Mouse (Mus musculus) gastrocnemius, postnatal 4 days (tissue): Measurements from ENCODE around the gene Bag1. TPM values are rescaled to one million over a fixed set of nuclear protein-coding genes. Genes with fewer than 3 reads are reported as not detected.

Experiments used
- DNase-seq, 2 experiments: peaks; one replicate each; pipeline ENCODE4 v3.0.0; 2021 to 2022; ENCODE audit warnings: low spot score in 2 of 2, mixed read lengths in 2 of 2
- microRNA-seq: library from miRNA; unstranded; fragments of <30 nt; microRNA quantifications from one replicate; pipeline ENCODE4 v1.2.0, GENCODE M21; 2021
- total RNA-seq, 2 experiments: library from RNA; stranded (reverse); gene quantifications; 2 replicates each; pipeline ENCODE4 v1.2.3; 2021

Bag1 gene
- total RNA-seq, 2 experiments from 2014 or later, result 174 to 190 TPM

GRCm38 (mm10) chr4:40891206-40891605, 56.9 kb downstream of the Bag1 start:
- DNase-seq, result no peak

GRCm38 (mm10) chr4:40889983-40890382, 58.1 kb downstream of the Bag1 start:
- no peak for DNase-seq

GRCm38 (mm10) chr4:40889252-40889651, 58.8 kb downstream of the Bag1 start:
- DNase-seq, result no peak

- no peak for DNase-seq
Observed at GRCm38 (mm10) chr4:40888839-40889238, 59.3 kb downstream of the Bag1 start.

Small RNA genes lying within 50 kb of the gene (microRNA-seq; reads per million reads assigned to microRNA genes)
- not detected for gene Mir3094

Other genes with a start within 250 kb of the Bag1 start
- 10 to 100 TPM; 18.9 to 20.9 TPM for gene Aptx, start 245.1 kb downstream of the Bag1 start, total RNA-seq
- gene Dnaja1, start 226.1 kb downstream of the Bag1 start, total RNA-seq, result 100 to 1,000 TPM; 102 to 123 TPM
- gene Smu1, start 190.4 kb downstream of the Bag1 start, total RNA-seq, result 10 to 100 TPM; 45.3 to 47.3 TPM
- gene B4galt1, start 94.3 kb downstream of the Bag1 start, total RNA-seq, result 10 to 100 TPM; 89.0 to 91.4 TPM
- gene Spink4, start 28.2 kb downstream of the Bag1 start, total RNA-seq, result not detected
- 10 to 100 TPM; 40.9 to 43.3 TPM for gene Chmp5, start 113 bp upstream of the Bag1 start, total RNA-seq
- gene Nfx1, start 22.6 kb upstream of the Bag1 start, total RNA-seq, result 10 to 100 TPM; 41.7 to 45.6 TPM
- 10 to 100 TPM in 1 of 2 experiments, 1 to 10 TPM in 1; 8.2 to 10.5 TPM for gene Aqp7, start 99.8 kb upstream of the Bag1 start, total RNA-seq
- gene Aqp3, start 149.9 kb upstream of the Bag1 start, total RNA-seq, result under 1 TPM in 1 of 2 experiments, not detected in 1; 0.49 TPM
- 10 to 100 TPM; 23.4 to 26.8 TPM for gene Nol6, start 176.2 kb upstream of the Bag1 start, total RNA-seq
- 10 to 100 TPM; 97.5 to 98.5 TPM for gene Ube2r2, start 187.4 kb upstream of the Bag1 start, total RNA-seq